Mouse (Mus musculus): ENCODE data around the gene Zfp64. TPM values are rescaled to one million over a fixed set of nuclear protein-coding genes. Genes with fewer than 3 reads are reported as not detected.

Zfp64 gene
- total RNA-seq, 1 experiment from 2014 or later = 24.0 TPM

DNA sequence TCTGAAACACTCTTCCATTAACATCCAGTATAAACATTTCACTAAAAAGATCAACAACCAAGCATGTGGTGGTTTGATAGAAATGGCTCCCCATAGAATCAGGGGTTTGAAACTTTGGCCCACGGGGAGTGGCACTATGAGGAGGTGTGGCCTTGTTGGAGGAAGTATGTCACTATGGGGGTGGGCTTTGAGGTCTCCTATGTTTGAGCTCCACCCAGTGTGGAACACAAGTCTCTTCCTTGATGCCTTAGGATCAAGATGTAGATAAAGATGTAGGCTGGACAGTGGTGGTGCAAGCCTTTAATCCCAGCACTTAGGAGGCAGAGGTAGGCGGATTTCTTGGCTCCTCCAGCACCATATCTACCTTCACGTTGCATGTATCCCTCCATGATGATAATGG is 5.4 kb upstream of the Zfp64 start:
- no peak for ATAC-seq (replicated peaks in 1 of 2; ENCODE audit: insufficient read depth in 1 of 2, low FRiP score in 2 of 2, low TSS enrichment in 1 of 2, low read depth in 1 of 2, poor library complexity in 2 of 2, severe bottlenecking in 2 of 2)

- ATAC-seq (replicated peaks in 1 of 2; ENCODE audit: insufficient read depth in 1 of 2, low FRiP score in 2 of 2, low TSS enrichment in 1 of 2, low read depth in 1 of 2, poor library complexity in 2 of 2, severe bottlenecking in 2 of 2) = no peak
Measured at GRCm38 (mm10) chr2:168959339-168959885, 4.0 kb upstream of the Zfp64 start.

- peak; percentile 1 to 3; a peak in 1 of 4 replicates for ATAC-seq (replicated peaks in 1 of 2; ENCODE audit: insufficient read depth in 1 of 2, low FRiP score in 2 of 2, low TSS enrichment in 1 of 2, low read depth in 1 of 2, poor library complexity in 2 of 2, severe bottlenecking in 2 of 2)
Measured at GRCm38 (mm10) chr2:168955850-168956346, 511 bp upstream of the Zfp64 start.

- ATAC-seq (replicated peaks in 1 of 2; ENCODE audit: insufficient read depth in 1 of 2, low FRiP score in 2 of 2, low TSS enrichment in 1 of 2, low read depth in 1 of 2, poor library complexity in 2 of 2, severe bottlenecking in 2 of 2) = 0 out of 4 replicates have a peak, but pooled peaks of 1 of the 2 experiments have one; percentile 4
Measured at GRCm38 (mm10) chr2:168954376-168954775, 1.0 kb downstream of the Zfp64 start.

GRCm38 (mm10) chr2:168948506-168948905 is 6.9 kb downstream of the Zfp64 start:
- no peak for ATAC-seq (replicated peaks in 1 of 2; ENCODE audit: insufficient read depth in 1 of 2, low FRiP score in 2 of 2, low TSS enrichment in 1 of 2, low read depth in 1 of 2, poor library complexity in 2 of 2, severe bottlenecking in 2 of 2)

DNA sequence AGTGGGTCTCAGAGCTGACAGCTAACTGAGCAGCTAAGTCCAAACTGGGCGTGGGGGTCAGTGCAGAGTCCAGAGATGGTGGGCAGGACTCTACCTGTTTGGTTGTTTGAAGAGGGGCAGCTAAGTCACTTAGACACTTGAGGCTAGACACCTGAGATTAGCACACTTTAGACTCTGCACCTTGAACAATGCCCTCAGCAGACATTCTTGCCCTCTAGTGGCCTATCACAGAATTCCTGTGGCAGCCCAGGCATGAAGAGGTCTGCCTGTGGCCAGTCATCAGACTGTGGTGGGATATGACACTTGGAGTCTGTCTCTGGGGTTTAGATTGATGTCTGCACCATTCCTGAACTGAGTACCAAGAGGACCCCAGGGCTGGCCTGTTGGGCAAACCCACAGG is 7.7 kb downstream of the Zfp64 start:
- no peak for ATAC-seq (replicated peaks in 1 of 2; ENCODE audit: insufficient read depth in 1 of 2, low FRiP score in 2 of 2, low TSS enrichment in 1 of 2, low read depth in 1 of 2, poor library complexity in 2 of 2, severe bottlenecking in 2 of 2)

- no peak for ATAC-seq (replicated peaks in 1 of 2; ENCODE audit: insufficient read depth in 1 of 2, low FRiP score in 2 of 2, low TSS enrichment in 1 of 2, low read depth in 1 of 2, poor library complexity in 2 of 2, severe bottlenecking in 2 of 2)
Measured at GRCm38 (mm10) chr2:168944011-168944410, 11.4 kb downstream of the Zfp64 start.

GRCm38 (mm10) chr2:168939941-168940340 is 15.4 kb downstream of the Zfp64 start:
- no peak for ATAC-seq (replicated peaks in 1 of 2; ENCODE audit: insufficient read depth in 1 of 2, low FRiP score in 2 of 2, low TSS enrichment in 1 of 2, low read depth in 1 of 2, poor library complexity in 2 of 2, severe bottlenecking in 2 of 2)

DNA sequence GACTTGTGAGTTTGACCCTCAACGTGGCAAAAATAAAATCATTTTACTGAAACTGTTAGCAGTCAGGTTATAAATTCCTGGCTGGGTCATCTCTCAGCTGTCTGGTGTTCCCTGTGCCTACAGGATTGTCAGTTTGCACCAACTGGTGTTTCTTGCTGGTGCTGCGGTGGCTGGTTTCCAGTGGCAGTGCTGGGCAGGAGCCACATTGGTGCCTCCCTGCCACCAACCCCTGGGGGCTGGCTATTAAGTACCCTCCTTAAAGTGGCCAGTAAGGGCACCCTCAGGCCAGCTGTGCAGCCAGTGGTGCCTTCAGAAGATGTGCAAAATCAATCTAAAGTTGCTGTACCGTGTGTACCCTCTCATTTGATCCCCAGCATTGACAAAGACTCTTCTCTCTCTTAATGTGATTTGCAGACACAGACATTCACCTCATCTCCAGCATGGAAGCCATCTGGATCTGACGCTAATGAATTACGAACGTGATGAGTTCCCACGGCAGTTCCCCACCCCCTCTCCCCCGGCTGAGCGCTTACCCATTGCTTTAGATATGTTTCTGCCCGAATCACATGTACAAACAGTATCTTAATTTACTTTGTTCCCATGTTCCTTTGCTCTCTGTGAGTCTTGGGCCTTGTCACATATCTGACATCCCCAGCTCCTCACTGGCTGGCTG is 16.0 kb downstream of the Zfp64 start:
- ATAC-seq (replicated peaks in 1 of 2; ENCODE audit: insufficient read depth in 1 of 2, low FRiP score in 2 of 2, low TSS enrichment in 1 of 2, low read depth in 1 of 2, poor library complexity in 2 of 2, severe bottlenecking in 2 of 2) = no peak

GRCm38 (mm10) chr2:168936896-168937295 is 18.5 kb downstream of the Zfp64 start:
- ATAC-seq (replicated peaks in 1 of 2; ENCODE audit: insufficient read depth in 1 of 2, low FRiP score in 2 of 2, low TSS enrichment in 1 of 2, low read depth in 1 of 2, poor library complexity in 2 of 2, severe bottlenecking in 2 of 2) = no peak

DNA sequence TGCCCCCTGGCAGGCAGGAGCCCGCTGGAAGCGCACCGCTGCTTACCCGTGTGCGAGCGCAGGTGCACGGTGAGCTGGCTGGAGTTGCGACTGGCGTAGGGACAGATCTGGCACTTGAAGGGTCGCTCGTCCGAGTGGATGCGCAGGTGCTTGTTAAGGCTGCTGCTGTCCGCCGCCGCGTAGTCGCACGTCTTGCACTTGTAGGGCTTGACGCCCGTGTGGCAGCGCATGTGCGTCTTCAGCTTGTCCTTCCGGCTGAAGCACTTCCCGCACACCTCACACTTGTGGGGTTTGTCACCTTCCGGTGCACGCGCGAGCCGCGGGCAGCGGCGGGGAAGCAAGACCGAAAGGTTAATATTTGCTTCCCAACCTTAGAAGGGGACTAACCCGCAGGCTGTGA is 20.2 kb downstream of the Zfp64 start:
- ATAC-seq (replicated peaks in 1 of 2; ENCODE audit: insufficient read depth in 1 of 2, low FRiP score in 2 of 2, low TSS enrichment in 1 of 2, low read depth in 1 of 2, poor library complexity in 2 of 2, severe bottlenecking in 2 of 2) = no peak

DNA sequence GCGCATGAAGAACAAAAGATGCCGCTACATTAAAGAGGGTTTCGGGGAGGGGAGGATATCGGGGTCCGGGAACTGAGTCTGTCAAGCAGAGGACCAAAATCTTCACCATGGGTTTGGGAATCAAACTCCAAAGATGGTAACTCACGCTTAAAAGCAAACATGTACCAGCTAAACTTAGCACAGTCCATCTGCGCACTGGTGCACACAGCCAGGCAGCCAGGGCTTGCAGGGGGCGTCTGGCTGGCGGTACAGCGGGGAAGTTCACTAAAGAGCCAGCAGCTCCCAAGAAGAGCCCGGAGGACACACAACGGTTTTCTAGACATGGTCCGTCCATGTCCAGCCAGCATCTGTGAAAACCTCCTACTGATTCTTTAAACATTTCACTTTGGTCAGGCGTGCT is 23.7 kb downstream of the Zfp64 start:
- ATAC-seq (replicated peaks in 1 of 2; ENCODE audit: insufficient read depth in 1 of 2, low FRiP score in 2 of 2, low TSS enrichment in 1 of 2, low read depth in 1 of 2, poor library complexity in 2 of 2, severe bottlenecking in 2 of 2) = no peak

- ATAC-seq (replicated peaks in 1 of 2; ENCODE audit: insufficient read depth in 1 of 2, low FRiP score in 2 of 2, low TSS enrichment in 1 of 2, low read depth in 1 of 2, poor library complexity in 2 of 2, severe bottlenecking in 2 of 2) = peak; percentile 43 to 55; a peak in 2 of 4 replicates
Measured at GRCm38 (mm10) chr2:168929691-168930090, 25.7 kb downstream of the Zfp64 start.

DNA sequence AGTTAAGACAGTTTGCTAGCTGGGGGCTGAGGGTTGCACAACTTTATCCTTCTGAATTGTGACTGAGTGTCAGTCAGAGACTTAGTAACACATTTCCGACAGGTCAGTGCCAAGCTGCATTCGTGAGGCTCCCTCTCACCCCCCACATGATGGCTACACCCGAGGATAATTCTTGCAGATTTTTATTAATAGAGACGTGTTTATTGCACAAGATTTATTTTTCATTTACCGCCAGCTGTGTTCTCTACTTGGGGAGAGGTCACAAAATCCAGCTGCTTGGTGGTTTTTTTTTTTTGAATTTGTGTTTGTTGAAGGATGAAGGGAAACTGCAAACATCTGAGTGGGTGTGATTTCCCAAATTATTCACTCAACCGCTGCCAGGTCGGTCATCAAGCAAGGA is 28.0 kb downstream of the Zfp64 start:
- no peak for ATAC-seq (replicated peaks in 1 of 2; ENCODE audit: insufficient read depth in 1 of 2, low FRiP score in 2 of 2, low TSS enrichment in 1 of 2, low read depth in 1 of 2, poor library complexity in 2 of 2, severe bottlenecking in 2 of 2)

GRCm38 (mm10) chr2:168926257-168926810 is 29.1 kb downstream of the Zfp64 start:
- no peak for ATAC-seq (replicated peaks in 1 of 2; ENCODE audit: insufficient read depth in 1 of 2, low FRiP score in 2 of 2, low TSS enrichment in 1 of 2, low read depth in 1 of 2, poor library complexity in 2 of 2, severe bottlenecking in 2 of 2)

DNA sequence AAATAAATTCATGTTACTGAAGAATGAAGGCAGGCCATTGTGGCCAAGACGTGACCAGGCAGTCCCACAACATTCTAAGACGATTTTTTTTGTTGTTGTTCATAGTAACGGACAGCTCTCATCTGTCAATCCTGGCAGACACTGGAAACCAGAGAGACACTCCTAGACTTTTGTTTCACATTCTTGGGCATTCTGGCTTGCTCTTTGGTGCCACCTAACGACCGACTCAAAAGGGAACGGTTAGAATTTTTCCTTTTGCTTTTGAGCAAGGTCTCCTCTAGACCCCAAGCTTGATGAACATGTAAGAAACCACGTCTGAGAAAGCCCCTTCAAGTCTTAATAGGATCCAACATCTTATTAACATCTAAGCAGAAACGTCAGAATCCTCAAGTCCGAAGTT is 31.7 kb downstream of the Zfp64 start:
- ATAC-seq (replicated peaks in 1 of 2; ENCODE audit: insufficient read depth in 1 of 2, low FRiP score in 2 of 2, low TSS enrichment in 1 of 2, low read depth in 1 of 2, poor library complexity in 2 of 2, severe bottlenecking in 2 of 2) = no peak

- no peak for ATAC-seq (replicated peaks in 1 of 2; ENCODE audit: insufficient read depth in 1 of 2, low FRiP score in 2 of 2, low TSS enrichment in 1 of 2, low read depth in 1 of 2, poor library complexity in 2 of 2, severe bottlenecking in 2 of 2)
Measured at GRCm38 (mm10) chr2:168922466-168922865, 32.9 kb downstream of the Zfp64 start.

- ATAC-seq (replicated peaks in 1 of 2; ENCODE audit: insufficient read depth in 1 of 2, low FRiP score in 2 of 2, low TSS enrichment in 1 of 2, low read depth in 1 of 2, poor library complexity in 2 of 2, severe bottlenecking in 2 of 2) = no peak
Measured at GRCm38 (mm10) chr2:168920007-168920406, 35.4 kb downstream of the Zfp64 start.

All from hematopoietic stem cell, adult 5-6 weeks (primary cell).